Mouse (Mus musculus) MEL (cell line): ENCODE measurements at regions not wholly inside any gene's neighbourhood (a gene's known extent, or its start where the extent isn't known, plus 50 kb on each side); places are given as distances from the start of the nearest gene placed in this dataset.

ENCODE experiments used
- DNase-seq: peaks from one replicate; pipeline ENCODE4 v3.0.0; 2011; ENCODE audit warnings: low read depth, low spot score
- H3K27ac ChIP-seq: 2 replicates; pipeline ENCODE4 v1.5.1; 2012; ENCODE audit warnings: low read depth, mild to moderate bottlenecking, control low read depth, low read length, moderate library complexity; ENCODE audit not compliant: control insufficient read depth
- H3K27me3 ChIP-seq, 2 experiments: fragments of 150-350 bp in 1 of 2; sonication (generic) in 1 of 2; 2 replicates each; pipeline ENCODE4 v1.6.1; 2012; ENCODE audit warnings: low read length in 2 of 2, mild to moderate bottlenecking in 2 of 2, improper control_type of control experiment in 1 of 2, moderate library complexity in 1 of 2; ENCODE audit not compliant: insufficient read depth in 2 of 2, control insufficient read depth in 1 of 2
- H3K36me3 ChIP-seq, 2 experiments: 2 replicates each; pipeline ENCODE4 v1.6.1; 2012 to 2014; ENCODE audit warnings: low read length in 2 of 2, improper control_type of control experiment in 1 of 2, inconsistent platforms in 1 of 2, mild to moderate bottlenecking in 1 of 2; ENCODE audit not compliant: insufficient read depth in 2 of 2, control insufficient read depth in 1 of 2
- H3K4me1 ChIP-seq, 2 experiments: fragments of 150-350 bp in 1 of 2; sonication (generic) in 1 of 2; 2 replicates each; pipeline ENCODE4 v1.6.1; 2012; ENCODE audit warnings: low read length in 2 of 2, improper control_type of control experiment in 1 of 2, mild to moderate bottlenecking in 1 of 2; ENCODE audit not compliant: insufficient read depth in 2 of 2, control insufficient read depth in 1 of 2
- H3K4me3 ChIP-seq, 2 experiments: fragments of 150-350 bp in 1 of 2; sonication (generic) in 1 of 2; 2 replicates each; pipeline ENCODE4 v1.5.1; 2012; ENCODE audit warnings: low read depth in 2 of 2, low read length in 2 of 2, mild to moderate bottlenecking in 2 of 2, moderate library complexity in 2 of 2, control low read depth in 1 of 2, improper control_type of control experiment in 1 of 2; ENCODE audit not compliant: control insufficient read depth in 1 of 2, insufficient read depth in 1 of 2
- H3K79me2 ChIP-seq: 2 replicates; pipeline ENCODE4 v1.6.1; 2012; ENCODE audit warnings: mild to moderate bottlenecking, low read length, moderate library complexity; ENCODE audit not compliant: control insufficient read depth, poor library complexity, insufficient read depth
- H3K9ac ChIP-seq: 2 replicates; pipeline ENCODE4 v1.6.1; 2012; ENCODE audit warnings: low read depth, mild to moderate bottlenecking, control low read depth, low read length, moderate library complexity; ENCODE audit not compliant: control insufficient read depth, poor library complexity, severe bottlenecking
- H3K9me3 ChIP-seq: fragments of 150-350 bp; sonication (generic); replicated peaks from 2 replicates; pipeline ENCODE4 v1.6.1; 2012; ENCODE audit warnings: mild to moderate bottlenecking, low read length, improper control_type of control experiment, moderate library complexity; ENCODE audit not compliant: insufficient read depth
- CHD1 ChIP-seq: IDR thresholded peaks from 2 replicates; pipeline ENCODE4 v1.6.1; 2012; ENCODE audit warnings: low read depth, mild to moderate bottlenecking, inconsistent platforms, low read length, improper control_type of control experiment
- CTCF ChIP-seq, 3 experiments: IDR thresholded peaks in 2 of 3; conservative IDR thresholded peaks in 1 of 3; 2 replicates each; pipeline ENCODE4 v1.5.1; 2011 to 2012; ENCODE audit warnings: low read length in 3 of 3, low read depth in 2 of 3, mild to moderate bottlenecking in 2 of 3, improper control_type of control experiment in 1 of 3, inconsistent platforms in 1 of 3, mixed read lengths in 1 of 3, moderate library complexity in 1 of 3; ENCODE audit not compliant: control insufficient read depth in 1 of 3, insufficient read depth in 1 of 3, poor library complexity in 1 of 3, severe bottlenecking in 1 of 3
- E2F4 ChIP-seq: IDR thresholded peaks from 2 replicates; pipeline ENCODE4 v1.6.1; 2011; ENCODE audit warnings: low read depth, low read length, improper control_type of control experiment, borderline replicate concordance
- ELF1 ChIP-seq: IDR thresholded peaks from 2 replicates; pipeline ENCODE4 v1.6.1; 2014; ENCODE audit warnings: low read depth, mild to moderate bottlenecking, inconsistent platforms, low read length, improper control_type of control experiment, moderate library complexity
- GABPA ChIP-seq: IDR thresholded peaks from 2 replicates; pipeline ENCODE4 v1.6.1; 2012; ENCODE audit warnings: low read depth, mild to moderate bottlenecking, inconsistent platforms, low read length, improper control_type of control experiment, moderate library complexity
- GATA1 ChIP-seq: IDR thresholded peaks from 2 replicates; pipeline ENCODE4 v1.6.1; 2011; ENCODE audit warnings: low read depth, low read length, improper control_type of control experiment
- HCFC1 ChIP-seq: IDR thresholded peaks from 2 replicates; pipeline ENCODE4 v1.6.1; 2012; ENCODE audit warnings: low read depth, mild to moderate bottlenecking, inconsistent platforms, low read length, improper control_type of control experiment, moderate library complexity
- JUND ChIP-seq: IDR thresholded peaks from 2 replicates; pipeline ENCODE4 v1.6.1; 2011; ENCODE audit warnings: low read depth, mild to moderate bottlenecking, improper control_type of control experiment, low read length
- MAX ChIP-seq: IDR thresholded peaks from 2 replicates; pipeline ENCODE4 v1.6.1; 2011; ENCODE audit warnings: low read length, improper control_type of control experiment
- MEF2A ChIP-seq: IDR thresholded peaks from 2 replicates; pipeline ENCODE4 v1.6.1; 2014; ENCODE audit warnings: low read depth, mild to moderate bottlenecking, inconsistent platforms, low read length, improper control_type of control experiment; ENCODE audit not compliant: poor library complexity, insufficient replicate concordance, severe bottlenecking; ENCODE audit errors: extremely low read depth
- MXI1 ChIP-seq: IDR thresholded peaks from 2 replicates; pipeline ENCODE4 v1.6.1; 2011; ENCODE audit warnings: mild to moderate bottlenecking, low read depth, low read length, improper control_type of control experiment
- POLR2A ChIP-seq, 2 experiments: IDR thresholded peaks; 2 replicates each; pipeline ENCODE4 v1.6.1; 2011 to 2012; ENCODE audit warnings: low read length in 2 of 2, mild to moderate bottlenecking in 2 of 2, control low read depth in 1 of 2, improper control_type of control experiment in 1 of 2, low read depth in 1 of 2, moderate library complexity in 1 of 2; ENCODE audit not compliant: control insufficient read depth in 1 of 2, insufficient read depth in 1 of 2, poor library complexity in 1 of 2
- POLR2AphosphoS2 ChIP-seq: IDR thresholded peaks from 2 replicates; pipeline ENCODE4 v1.6.1; 2011; ENCODE audit warnings: low read length, improper control_type of control experiment
- TAL1 ChIP-seq: IDR thresholded peaks from 2 replicates; pipeline ENCODE4 v1.6.1; 2012; ENCODE audit warnings: mild to moderate bottlenecking, inconsistent platforms, low read length, moderate library complexity, mixed read lengths
- UBTF ChIP-seq: IDR thresholded peaks from 2 replicates; pipeline ENCODE4 v1.6.1; 2012; ENCODE audit warnings: low read depth, mild to moderate bottlenecking, inconsistent platforms, low read length, improper control_type of control experiment, moderate library complexity, borderline replicate concordance; ENCODE audit not compliant: insufficient read depth
- USF2 ChIP-seq, 2 experiments: IDR thresholded peaks; 2 replicates each; pipeline ENCODE4 v1.6.1; 2011 to 2012; ENCODE audit warnings: improper control_type of control experiment in 2 of 2, low read length in 2 of 2, borderline replicate concordance in 1 of 2, inconsistent platforms in 1 of 2, low read depth in 1 of 2, mild to moderate bottlenecking in 1 of 2; ENCODE audit not compliant: insufficient read depth in 1 of 2
- ZKSCAN1 ChIP-seq: IDR thresholded peaks from 2 replicates; pipeline ENCODE4 v1.6.1; 2012; ENCODE audit warnings: low read depth, mild to moderate bottlenecking, inconsistent platforms, low read length, improper control_type of control experiment, moderate library complexity
- ZMIZ1 ChIP-seq: IDR thresholded peaks from 2 replicates; pipeline ENCODE4 v1.6.1; 2012; ENCODE audit warnings: low read depth, mild to moderate bottlenecking, inconsistent platforms, low read length, improper control_type of control experiment, moderate library complexity

- TF ChIP-seq ZKSCAN1 (no peak), USF2 (IDR thresholded peaks at IDR 0.05; ENCODE audit: borderline replicate concordance in 1 of 2, insufficient read depth in 1 of 2, low read depth in 1 of 2, low read length in 2 of 2) (no peak), CHD1 (no peak), GABPA (no peak), POLR2AphosphoS2 (no peak), UBTF (no peak), ELF1 (no peak), GATA1 (no peak), MEF2A (no peak), ZMIZ1 (no peak), E2F4 (no peak), CTCF (IDR thresholded peaks at IDR 0.05 in 2 of 3, conservative IDR thresholded peaks at IDR 0.05 in 1 of 3; ENCODE audit: control insufficient read depth in 1 of 3, insufficient read depth in 1 of 3, low read depth in 2 of 3, low read length in 3 of 3, poor library complexity in 1 of 3, severe bottlenecking in 1 of 3) (no peak), MXI1 (no peak), JUND (no peak), HCFC1 (no peak), MAX (no peak), TAL1 (no peak)
- Histone ChIP-seq H3K27me3 (no peaks in the 10 kb centered on the region), H3K79me2 (no peaks in the 10 kb centered on the region), H3K4me1 (no peaks in the 10 kb centered on the region), H3K9me3 (no peaks in the 10 kb centered on the region), H3K4me3 (no peak overlapping the region), H3K36me3 (no peaks in the 10 kb centered on the region), H3K9ac (no peak overlapping the region), H3K27ac (no peak overlapping the region)
- no peak for DNase-seq
These were observed 291.4 kb downstream of the CK137956 start for GRCm38 (mm10) chr4:127679391-127679790.

DNA sequence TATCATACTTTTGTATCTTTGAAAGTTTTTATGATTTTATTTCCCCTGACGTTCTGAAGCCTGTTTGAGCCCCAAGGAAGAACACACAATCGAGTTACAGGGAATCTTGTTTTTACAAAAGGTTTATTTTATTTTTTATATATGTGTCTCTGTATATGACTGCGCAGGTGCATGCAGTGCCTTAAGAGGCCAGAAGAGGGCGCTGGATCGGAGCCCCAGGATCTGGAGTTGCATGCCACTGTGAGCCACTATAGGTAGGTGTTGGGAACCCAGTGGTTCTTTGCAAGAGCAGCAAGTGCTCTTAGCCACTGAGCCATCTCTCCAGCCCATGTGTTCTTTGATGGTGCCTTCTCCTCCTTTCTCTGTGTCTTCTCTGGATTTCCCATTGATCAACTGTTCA is 292.3 kb downstream of the CK137956 start:
- Histone ChIP-seq H3K4me3 (no peak overlapping the region), H3K27ac (no peak overlapping the region), H3K79me2 (no peaks in the 10 kb centered on the region), H3K36me3 (no peaks in the 10 kb centered on the region), H3K9me3 (no peaks in the 10 kb centered on the region), H3K9ac (no peak overlapping the region), H3K27me3 (no peaks in the 10 kb centered on the region), H3K4me1 (no peaks in the 10 kb centered on the region)
- DNase-seq, result no peak
- TF ChIP-seq POLR2A (IDR thresholded peaks at IDR 0.05; ENCODE audit: control insufficient read depth in 1 of 2, insufficient read depth in 1 of 2, low read depth in 1 of 2, low read length in 2 of 2, poor library complexity in 1 of 2) (no peak), CTCF (IDR thresholded peaks at IDR 0.05 in 2 of 3, conservative IDR thresholded peaks at IDR 0.05 in 1 of 3; ENCODE audit: control insufficient read depth in 1 of 3, insufficient read depth in 1 of 3, low read depth in 2 of 3, low read length in 3 of 3, poor library complexity in 1 of 3, severe bottlenecking in 1 of 3) (0 out of 6 replicates have a peak, but pooled peaks of 1 of the 3 experiments have one; percentile 5)
